Mouse (Mus musculus) stomach, postnatal 0 days (tissue): ENCODE results near the gene Uvrag. TPM values are rescaled to one million over a fixed set of nuclear protein-coding genes. Genes with fewer than 3 reads are reported as not detected.

Experiments used
- ATAC-seq: fragments of 200-750 bp; cut with Nextera tagmentation; 2 replicates; pipeline ENCODE4 v1.8.0; 2017; ENCODE audit not compliant: low FRiP score, low TSS enrichment
- DNase-seq: peaks from one replicate; pipeline ENCODE4 v3.0.0-alpha.2; 2016; ENCODE audit warnings: low spot score
- H3K27ac ChIP-seq: fragments of 300-500 bp; sonication (generic); replicated peaks from 2 replicates; pipeline ENCODE4 v1.5.1; 2014; ENCODE audit warnings: mild to moderate bottlenecking, control low read depth
- H3K27me3 ChIP-seq: fragments of 300-500 bp; sonication (generic); 2 replicates; pipeline ENCODE4 v1.6.1; 2014; ENCODE audit warnings: low read length; ENCODE audit not compliant: control insufficient read depth, insufficient read depth
- H3K36me3 ChIP-seq: fragments of 300-500 bp; sonication (generic); 2 replicates; pipeline ENCODE4 v1.6.1; 2014; ENCODE audit warnings: low read length, mixed read lengths; ENCODE audit not compliant: control insufficient read depth, insufficient read depth
- H3K4me1 ChIP-seq: fragments of 300-500 bp; sonication (generic); replicated peaks from 2 replicates; pipeline ENCODE4 v1.6.1; 2014; ENCODE audit warnings: antibody characterized with exemption; ENCODE audit not compliant: control insufficient read depth, insufficient read depth
- H3K4me2 ChIP-seq: fragments of 300-500 bp; sonication (generic); replicated peaks from 2 replicates; pipeline ENCODE4 v1.6.1; 2014; ENCODE audit warnings: low read depth, mild to moderate bottlenecking, control low read depth, moderate library complexity
- H3K4me3 ChIP-seq: fragments of 300-500 bp; sonication (generic); 2 replicates; pipeline ENCODE4 v1.5.1; 2014; ENCODE audit warnings: low read depth, low read length, control low read depth
- H3K9ac ChIP-seq: fragments of 300-500 bp; sonication (generic); 2 replicates; pipeline ENCODE4 v1.6.1; 2014; ENCODE audit warnings: mild to moderate bottlenecking, low read length, control low read depth, mixed read lengths
- H3K9me3 ChIP-seq: fragments of 300-500 bp; sonication (generic); 2 replicates; pipeline ENCODE4 v1.6.1; 2016; ENCODE audit warnings: low read length; ENCODE audit not compliant: control insufficient read depth
- CTCF ChIP-seq: IDR thresholded peaks from 2 replicates; pipeline ENCODE4 v1.5.1; 2016; ENCODE audit warnings: antibody characterized with exemption, low read depth, mild to moderate bottlenecking, moderate library complexity
- EP300 ChIP-seq: optimal IDR thresholded peaks from 2 replicates; pipeline ENCODE3; 2016; ENCODE audit warnings: antibody characterized with exemption
- WGBS: fragments of 180-500 bp; shearing (Covaris S2); extraction: QIAGEN DNeasy Blood & Tissue Kit; methylation state at CpG from one replicate; pipeline ENCODE4 v1.1.7; 2014; 5-methylcytosine and 5-hydroxymethylcytosine counted together
- polyA plus RNA-seq: library from polyadenylated mRNA; unstranded; fragments of >200 nt; fragmentation: Nextera tagmentation; extraction: Ambion mirVana; gene quantifications from 2 replicates; pipeline ENCODE4 v1.2.1, GENCODE M21; 2015

The Uvrag gene
- polyA plus RNA-seq, 1 experiment from 2014 or later: 9.8 TPM

GRCm38 (mm10) chr7:99182432-99183172 is 41.7 kb upstream of the Uvrag start, which contains the start of gene Dgat2:
Gene Dgat2 (minus strand): TSS chr7:99182719.
- peak; percentile 8; the same call in 1 of the 2 replicates for TF ChIP-seq CTCF
- peak; percentile 89 for TF ChIP-seq EP300
- H3K36me3 ChIP-seq: no peaks in the 10 kb centered on the region
- under 1% methylated on average over 63 of the region's 63 CpGs for WGBS
- H3K4me2 ChIP-seq: peak within 1 kb of the TSS; percentile 99
- ATAC-seq: peak; percentile 91
- peak within 1 kb of the TSS; percentile 70 for H3K4me3 ChIP-seq
- H3K27ac ChIP-seq: peak within 1 kb of the TSS; percentile 84
- no peaks in the 10 kb centered on the region for H3K9me3 ChIP-seq
- peak within 1 kb of the TSS; percentile 84 for H3K9ac ChIP-seq
- no peaks in the 10 kb centered on the region for H3K4me1 ChIP-seq
- DNase-seq: peak; percentile 91
- H3K27me3 ChIP-seq: no peaks in the 10 kb centered on the region

DNA sequence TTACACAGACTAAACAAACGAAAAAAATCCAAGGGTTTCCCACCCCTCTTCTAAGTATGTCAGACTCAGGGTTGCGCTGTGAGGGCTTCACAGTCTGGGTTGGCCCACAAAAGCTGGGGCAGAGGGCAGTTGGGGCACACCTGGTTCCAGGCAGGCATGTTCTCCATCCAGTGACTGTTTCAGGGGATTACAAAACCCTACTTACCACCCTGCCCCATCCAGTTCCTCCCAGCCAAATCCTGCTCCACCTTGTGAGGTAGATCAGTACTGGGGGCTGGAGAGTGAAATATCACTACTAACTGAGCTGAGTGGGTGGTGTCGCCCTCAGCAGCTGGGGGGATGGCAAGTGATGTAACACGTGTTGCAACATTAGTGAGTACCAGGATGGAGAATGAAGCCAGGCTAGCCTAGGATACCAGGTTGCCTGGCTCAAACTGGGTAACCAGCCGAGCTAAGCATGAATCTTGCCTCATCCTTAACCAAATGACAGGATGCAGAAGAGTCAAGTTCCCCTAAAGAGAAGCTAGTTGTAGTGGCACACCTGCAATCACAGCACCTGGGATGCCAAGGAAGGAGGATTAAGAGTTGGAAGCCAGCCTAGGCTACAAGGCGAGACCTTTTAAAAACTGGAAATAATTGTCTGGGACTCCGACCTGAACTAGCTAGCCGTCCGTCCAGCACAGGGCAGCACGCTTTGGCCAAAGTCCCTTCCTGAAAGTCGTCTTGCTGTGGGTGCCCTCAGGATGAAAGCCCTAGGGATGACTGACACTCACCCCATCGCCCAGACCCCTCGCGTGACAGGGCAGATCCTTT is 40.9 kb upstream of the Uvrag start:
- no peak for TF ChIP-seq EP300
- no peak for TF ChIP-seq CTCF
- peak; percentile 13; the same call in 1 of the 2 replicates for ATAC-seq
- H3K4me3 ChIP-seq: peak overlapping the region; percentile 70
- no peaks in the 10 kb centered on the region for H3K4me1 ChIP-seq
- H3K9me3 ChIP-seq: no peaks in the 10 kb centered on the region
- no peaks in the 10 kb centered on the region for H3K36me3 ChIP-seq
- no peaks in the 10 kb centered on the region for H3K27me3 ChIP-seq
- peak overlapping the region; percentile 99 for H3K4me2 ChIP-seq
- DNase-seq: no peak
- WGBS: 22% methylated on average over 14 of the region's 14 CpGs
- H3K9ac ChIP-seq: peak overlapping the region; percentile 84
- H3K27ac ChIP-seq: peak overlapping the region; percentile 84

- Histone ChIP-seq H3K4me3 (no peak overlapping the region), H3K27ac (no peak overlapping the region), H3K9me3 (no peaks in the 10 kb centered on the region), H3K9ac (no peak overlapping the region), H3K36me3 (no peaks in the 10 kb centered on the region; the same call in 1 of the 2 replicates), H3K27me3 (no peaks in the 10 kb centered on the region), H3K4me1 (no peaks in the 10 kb centered on the region), H3K4me2 (no peak overlapping the region)
- DNase-seq: no peak
- no peak for ATAC-seq
- WGBS: 81% methylated on average over 1 of the region's 1 CpGs
- no peak for TF ChIP-seq CTCF
- no peak for TF ChIP-seq EP300
Measured at GRCm38 (mm10) chr7:99180162-99180561, 39.2 kb upstream of the Uvrag start.

GRCm38 (mm10) chr7:99179271-99179670 is 38.3 kb upstream of the Uvrag start:
- Histone ChIP-seq H3K9ac (no peak overlapping the region), H3K27me3 (no peaks in the 10 kb centered on the region), H3K36me3 (no peaks in the 10 kb centered on the region; the same call in 1 of the 2 replicates), H3K4me3 (no peak overlapping the region), H3K9me3 (no peaks in the 10 kb centered on the region), H3K4me2 (peak overlapping the region; percentile 20; the same call in 1 of the 2 replicates), H3K27ac (0 out of 2 replicates have a peak overlapping the region, but pooled peaks have one; percentile 40), H3K4me1 (no peaks in the 10 kb centered on the region)
- no peak for ATAC-seq
- DNase-seq: no peak
- TF ChIP-seq CTCF: no peak
- TF ChIP-seq EP300: no peak
- 86% methylated on average over 9 of the region's 9 CpGs for whole genome bisulfite sequencing

DNA sequence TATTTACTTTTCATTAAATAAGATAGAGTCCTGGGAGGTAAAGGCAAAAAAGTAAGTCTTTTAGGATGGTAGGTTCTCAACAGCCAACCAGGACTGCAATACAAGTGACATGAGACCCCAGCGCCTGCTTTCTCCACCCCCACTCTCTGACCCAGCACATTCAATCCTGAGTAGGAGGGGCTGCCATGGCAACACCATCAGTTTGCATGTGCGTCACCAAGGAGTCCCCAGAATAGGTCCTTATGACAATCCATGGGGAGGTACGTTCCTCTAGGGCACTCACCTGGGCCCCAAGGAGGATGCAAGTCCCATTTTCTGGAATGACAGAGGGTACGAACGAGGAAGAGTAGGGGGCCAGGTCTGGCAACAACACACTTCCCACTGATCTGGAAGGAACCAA is 36.4 kb upstream of the Uvrag start:
- no peak overlapping the region for H3K27ac ChIP-seq
- H3K9me3 ChIP-seq: no peaks in the 10 kb centered on the region
- ATAC-seq: no peak
- no peak overlapping the region for H3K4me2 ChIP-seq
- WGBS: 88% methylated on average over 5 of the region's 5 CpGs
- TF ChIP-seq CTCF (no peak), EP300 (no peak)
- no peaks in the 10 kb centered on the region for H3K4me1 ChIP-seq
- H3K4me3 ChIP-seq: no peak overlapping the region
- H3K9ac ChIP-seq: no peak overlapping the region
- no peaks in the 10 kb centered on the region; the same call in 1 of the 2 replicates for H3K36me3 ChIP-seq
- DNase-seq: no peak
- H3K27me3 ChIP-seq: no peaks in the 10 kb centered on the region

GRCm38 (mm10) chr7:99175666-99176065 is 34.7 kb upstream of the Uvrag start:
- no peak for TF ChIP-seq EP300
- no peak for TF ChIP-seq CTCF

More at GRCm38 (mm10) chr7:99175666-99176065, 34.7 kb upstream of the Uvrag start:
- Histone ChIP-seq H3K9me3 (no peaks in the 10 kb centered on the region), H3K9ac (no peak overlapping the region), H3K27ac (peak overlapping the region; percentile 50; the same call in 1 of the 2 replicates), H3K36me3 (no peaks in the 10 kb centered on the region; the same call in 1 of the 2 replicates), H3K4me2 (no peak overlapping the region), H3K4me3 (no peak overlapping the region), H3K4me1 (no peaks in the 10 kb centered on the region), H3K27me3 (no peaks in the 10 kb centered on the region)
- DNase-seq (no peak), ATAC-seq (no peak)
- 90% methylated on average over 9 of the region's 9 CpGs for WGBS
